Mouse (Mus musculus): Measurements from ENCODE around the gene Pnpla3. TPM values are rescaled to one million over a fixed set of nuclear protein-coding genes. Genes with fewer than 3 reads are reported as not detected.
"Not testable (repeated sequence)": the region's sequence is repeated elsewhere in the genome, so short reads cannot be mapped to it uniquely, and the experiment has no call there.

Pnpla3 gene
- polyA plus RNA-seq, 1 experiment from 2014 or later, result 2.6 TPM

DNA sequence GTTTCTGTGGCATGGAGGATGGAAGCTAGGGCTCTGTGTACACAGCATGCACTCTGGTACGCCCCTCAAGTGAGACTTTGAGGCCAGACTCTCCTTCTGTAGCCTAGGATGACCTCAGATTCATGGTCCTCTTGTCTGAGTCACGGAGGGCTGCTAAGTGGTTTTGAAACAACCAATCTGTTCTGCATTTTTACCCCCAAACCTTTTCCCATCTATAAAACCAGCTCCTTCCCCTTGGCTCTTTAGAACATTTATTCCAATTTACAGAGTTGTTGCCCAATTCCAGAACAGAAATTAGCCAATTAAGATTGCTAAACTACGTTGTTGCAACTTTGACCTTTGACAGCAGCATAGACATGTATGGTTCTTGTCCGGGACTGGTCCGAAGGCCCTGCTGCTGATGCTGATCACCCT, 28.0 kb upstream of the Pnpla3 start:
- ATAC-seq (ENCODE audit: low FRiP score, low read depth), result no peak
- no peak overlapping the region for H3K27ac ChIP-seq
- 87% methylated on average over 5 of the region's 5 CpGs for WGBS
- no peak overlapping the region for H3K9ac ChIP-seq
- H3K36me3 ChIP-seq, result no peaks in the 10 kb centered on the region
- H3K4me1 ChIP-seq, result peaks cover 7% of the 10 kb centered on the region; the same call in 1 of the 2 replicates
- H3K27me3 ChIP-seq (replicated peaks), result no peaks in the 10 kb centered on the region
- H3K4me3 ChIP-seq, result no peak overlapping the region
- no peaks in the 10 kb centered on the region for H3K9me3 ChIP-seq
- no peak overlapping the region for H3K4me2 ChIP-seq (replicated peaks)

DNA sequence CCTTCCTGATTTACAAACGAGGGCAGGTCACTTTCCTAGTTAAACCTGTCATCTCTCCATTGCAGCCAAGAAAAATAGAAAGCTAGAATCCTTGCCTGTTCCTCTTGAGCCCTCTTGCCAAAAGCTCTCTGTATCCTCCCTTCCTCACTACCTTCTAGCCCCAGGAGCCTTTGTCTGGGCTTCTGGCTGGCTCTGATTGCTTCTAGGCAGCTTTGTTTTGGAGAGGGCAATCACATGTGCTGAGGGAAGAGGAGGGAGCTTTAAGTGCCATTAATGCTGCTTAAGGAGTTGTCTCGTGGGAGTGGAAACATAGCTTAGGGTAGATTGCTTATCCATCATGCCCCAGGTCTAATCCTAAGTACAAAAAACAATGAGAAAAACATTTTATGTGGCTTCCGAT, 27.5 kb upstream of the Pnpla3 start:
- no peak overlapping the region for H3K4me2 ChIP-seq (replicated peaks)
- WGBS, result 53% methylated on average over 3 of the region's 3 CpGs
- H3K36me3 ChIP-seq, result no peaks in the 10 kb centered on the region
- H3K4me3 ChIP-seq, result no peak overlapping the region
- no peaks in the 10 kb centered on the region for H3K27me3 ChIP-seq (replicated peaks)
- H3K9me3 ChIP-seq, result no peaks in the 10 kb centered on the region
- peaks cover 7% of the 10 kb centered on the region; the same call in 1 of the 2 replicates for H3K4me1 ChIP-seq
- H3K9ac ChIP-seq, result no peak overlapping the region
- ATAC-seq (ENCODE audit: low FRiP score, low read depth), result no peak
- no peak overlapping the region for H3K27ac ChIP-seq

DNA sequence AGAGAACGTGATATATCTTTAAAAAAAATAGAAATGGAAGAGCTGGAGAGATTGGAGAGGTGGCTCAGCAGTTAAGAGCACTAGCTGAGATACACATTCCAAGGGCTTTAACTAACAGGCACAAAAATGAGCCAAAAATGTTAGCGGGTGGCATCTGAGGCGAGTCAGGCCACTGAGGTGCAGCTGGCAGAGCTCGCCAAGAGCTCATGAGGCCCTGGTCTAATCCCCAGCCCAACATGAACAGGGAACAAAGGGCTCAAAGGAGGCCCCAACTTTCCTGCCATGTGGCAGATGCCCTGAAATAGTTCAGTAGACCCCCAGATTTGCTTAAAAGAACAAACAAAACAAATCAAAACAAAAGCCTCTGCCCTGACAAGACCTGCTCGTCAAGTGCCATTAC, 26.7 kb upstream of the Pnpla3 start:
- no peak for ATAC-seq (ENCODE audit: low FRiP score, low read depth)
- no peaks in the 10 kb centered on the region for H3K27me3 ChIP-seq (replicated peaks)
- peaks cover 7% of the 10 kb centered on the region; the same call in 1 of the 2 replicates for H3K4me1 ChIP-seq
- no peak overlapping the region for H3K4me2 ChIP-seq (replicated peaks)
- H3K4me3 ChIP-seq, result no peak overlapping the region
- no peaks in the 10 kb centered on the region for H3K9me3 ChIP-seq
- H3K9ac ChIP-seq, result no peak overlapping the region
- no peaks in the 10 kb centered on the region for H3K36me3 ChIP-seq
- H3K27ac ChIP-seq, result no peak overlapping the region
- 86% methylated on average over 5 of the region's 5 CpGs for WGBS

DNA sequence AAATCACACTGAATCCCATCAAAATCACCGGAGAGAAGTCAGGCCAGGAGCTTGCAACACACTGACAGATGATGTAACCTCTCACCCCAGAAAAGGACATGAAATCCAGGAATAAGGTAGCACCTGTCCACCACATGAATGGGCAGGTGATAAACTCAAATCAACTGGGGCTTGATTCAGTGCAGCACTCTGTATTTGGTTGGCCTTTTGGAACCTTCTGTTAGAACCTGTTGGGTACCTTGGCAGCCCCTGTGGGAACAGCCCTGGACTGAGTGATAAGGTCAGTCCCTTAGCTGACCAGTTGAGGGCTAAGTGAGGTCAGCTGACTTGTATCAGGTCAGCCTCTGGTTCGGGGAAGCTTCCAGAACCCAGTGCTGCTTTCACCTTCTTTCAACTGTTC, 11.5 kb upstream of the Pnpla3 start:
- no peak for ATAC-seq (ENCODE audit: low FRiP score, low read depth)
- H3K27me3 ChIP-seq (replicated peaks), result no peaks in the 10 kb centered on the region

GRCm38 (mm10) chr15:84157530-84157929, 10.1 kb upstream of the Pnpla3 start:
- WGBS, result 84% methylated on average over 6 of the region's 6 CpGs
- not testable (repeated sequence) for ATAC-seq (ENCODE audit: low FRiP score, low read depth); H3K27ac ChIP-seq; H3K9ac ChIP-seq; H3K36me3 ChIP-seq; H3K4me1 ChIP-seq; H3K4me3 ChIP-seq; H3K27me3 ChIP-seq (replicated peaks); H3K9me3 ChIP-seq; H3K4me2 ChIP-seq (replicated peaks)

More for the DNA sequence above, 11.5 kb upstream of the Pnpla3 start:
- no peaks in the 10 kb centered on the region for H3K4me1 ChIP-seq
- no peak overlapping the region for H3K4me2 ChIP-seq (replicated peaks)
- H3K4me3 ChIP-seq, result no peak overlapping the region
- no peak overlapping the region for H3K27ac ChIP-seq
- H3K9ac ChIP-seq, result no peak overlapping the region
- H3K9me3 ChIP-seq, result no peaks in the 10 kb centered on the region
- WGBS, result 86% methylated on average over 2 of the region's 2 CpGs
- H3K36me3 ChIP-seq, result no peaks in the 10 kb centered on the region

DNA sequence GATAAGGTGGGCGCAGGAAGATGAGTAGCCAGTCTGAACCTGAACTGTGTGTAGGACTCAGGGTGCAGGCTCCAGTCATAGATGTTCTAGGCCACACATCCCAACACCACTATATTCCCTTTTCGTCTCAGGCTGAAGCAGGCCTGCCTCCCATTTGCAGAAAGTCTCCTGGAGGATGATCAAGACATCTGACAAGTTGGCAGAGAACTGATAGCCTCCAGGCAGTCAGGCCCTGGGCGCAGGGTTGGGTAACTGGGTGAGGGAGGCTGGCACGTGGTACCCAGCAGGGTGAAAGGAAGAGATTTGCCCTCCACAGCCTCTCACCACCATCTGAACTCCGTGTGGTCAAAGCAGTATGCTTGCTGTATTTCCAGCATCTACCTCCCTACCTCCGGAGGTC, 5.8 kb upstream of the Pnpla3 start:
- H3K4me1 ChIP-seq, result 0 out of 2 replicates have a peak, but pooled peaks cover 2% of the 10 kb centered on the region
- no peak overlapping the region for H3K27ac ChIP-seq
- no peaks in the 10 kb centered on the region for H3K9me3 ChIP-seq
- no peak overlapping the region for H3K9ac ChIP-seq
- H3K27me3 ChIP-seq (replicated peaks), result no peaks in the 10 kb centered on the region
- no peaks in the 10 kb centered on the region for H3K36me3 ChIP-seq
- ATAC-seq (ENCODE audit: low FRiP score, low read depth), result no peak
- no peak overlapping the region for H3K4me3 ChIP-seq
- no peak overlapping the region for H3K4me2 ChIP-seq (replicated peaks)
- 88% methylated on average over 6 of the region's 6 CpGs for WGBS

- Histone ChIP-seq H3K4me2 (replicated peaks) (peak overlapping the region; percentile 98), H3K27ac (no peak overlapping the region)
- 74% methylated on average over 6 of the region's 6 CpGs for WGBS
These were observed 819 bp upstream of the Pnpla3 start for GRCm38 (mm10) chr15:84166818-84167217.

DNA sequence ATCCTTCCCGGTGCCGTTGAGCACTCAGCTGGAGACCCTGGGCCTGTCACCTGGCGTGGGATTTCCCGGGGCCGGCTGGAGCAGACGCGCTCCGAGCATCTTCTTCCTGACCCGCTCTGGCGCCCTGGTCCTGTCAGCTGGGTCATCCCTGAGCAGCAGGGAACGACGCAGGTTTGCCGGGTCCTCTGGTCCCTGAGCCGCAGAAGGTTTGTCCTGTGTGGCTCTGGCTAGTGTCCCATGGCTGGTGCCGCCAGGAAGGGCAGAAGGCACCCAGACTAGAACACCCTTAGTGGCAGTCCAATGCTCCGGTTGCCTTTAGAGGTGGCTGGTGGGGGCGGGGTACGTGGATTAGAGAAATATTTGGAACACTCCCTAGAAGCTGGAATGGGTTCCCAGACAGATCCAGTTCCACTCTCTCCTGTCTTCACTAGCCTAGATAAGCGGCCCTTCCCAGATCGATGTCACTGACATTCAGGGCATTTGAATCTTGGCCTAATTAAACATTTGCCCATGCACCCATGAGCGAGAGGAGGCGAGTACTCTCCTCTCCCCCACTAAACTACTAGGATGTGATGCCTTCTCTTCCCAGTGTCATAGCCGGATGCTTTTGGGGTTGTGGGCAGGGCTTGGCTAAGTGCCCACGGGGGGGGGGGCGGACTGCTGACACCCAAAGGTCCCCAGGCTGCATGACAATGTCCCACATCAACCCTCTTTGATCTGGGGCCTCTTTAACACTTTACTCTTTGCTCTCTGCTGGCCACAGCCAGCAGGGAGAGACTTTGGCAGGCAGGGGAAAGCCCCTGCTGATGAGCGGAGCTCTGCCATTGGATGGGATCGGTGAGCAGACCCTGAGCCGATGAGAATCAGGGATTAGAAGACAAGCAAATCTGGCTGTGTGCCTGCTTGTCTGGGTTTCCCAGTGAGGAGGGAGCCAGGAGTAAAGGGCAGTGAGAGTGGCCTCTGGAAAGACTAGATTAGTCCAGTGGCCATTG, 829 bp downstream of the Pnpla3 start:
- ATAC-seq (ENCODE audit: low FRiP score, low read depth), result peak; percentile 62
- Histone ChIP-seq H3K4me2 (replicated peaks) (peak overlapping the region; percentile 98), H3K4me1 (peaks cover 18% of the 10 kb centered on the region), H3K9ac (peak overlapping the region; percentile 62), H3K4me3 (peak overlapping the region; percentile 58), H3K27ac (no peak overlapping the region), H3K27me3 (replicated peaks) (peaks cover 9% of the 10 kb centered on the region; the same call in 1 of the 2 replicates), H3K36me3 (no peaks in the 10 kb centered on the region), H3K9me3 (no peaks in the 10 kb centered on the region)
- WGBS, result 2% methylated on average over 28 of the region's 28 CpGs

More at GRCm38 (mm10) chr15:84166818-84167217, 819 bp upstream of the Pnpla3 start:
- Histone ChIP-seq H3K36me3 (no peaks in the 10 kb centered on the region), H3K9ac (no peak overlapping the region), H3K9me3 (no peaks in the 10 kb centered on the region), H3K4me3 (no peak overlapping the region), H3K27me3 (replicated peaks) (peaks cover 9% of the 10 kb centered on the region; the same call in 1 of the 2 replicates), H3K4me1 (peaks cover 18% of the 10 kb centered on the region)
- ATAC-seq (ENCODE audit: low FRiP score, low read depth), result no peak

- Histone ChIP-seq H3K4me1 (peaks cover 18% of the 10 kb centered on the region), H3K36me3 (no peaks in the 10 kb centered on the region), H3K27me3 (replicated peaks) (peaks cover 9% of the 10 kb centered on the region; the same call in 1 of the 2 replicates), H3K9ac (no peak overlapping the region), H3K27ac (no peak overlapping the region), H3K4me2 (replicated peaks) (no peak overlapping the region), H3K9me3 (no peaks in the 10 kb centered on the region), H3K4me3 (no peak overlapping the region)
- WGBS, result 59% methylated on average over 1 of the region's 1 CpGs
- no peak for ATAC-seq (ENCODE audit: low FRiP score, low read depth)
These were observed 1.9 kb downstream of the Pnpla3 start for GRCm38 (mm10) chr15:84169511-84169910.

- WGBS, result 85% methylated on average over 7 of the region's 7 CpGs
- ATAC-seq (ENCODE audit: low FRiP score, low read depth), result no peak
- Histone ChIP-seq H3K9me3 (no peaks in the 10 kb centered on the region), H3K4me2 (replicated peaks) (no peak overlapping the region), H3K27ac (no peak overlapping the region), H3K27me3 (replicated peaks) (peaks cover 9% of the 10 kb centered on the region; the same call in 1 of the 2 replicates), H3K9ac (no peak overlapping the region), H3K4me1 (peaks cover 18% of the 10 kb centered on the region), H3K4me3 (no peak overlapping the region), H3K36me3 (no peaks in the 10 kb centered on the region)
These were observed 3.5 kb downstream of the Pnpla3 start for GRCm38 (mm10) chr15:84171166-84171565.

- 96% methylated on average over 9 of the region's 9 CpGs for WGBS
- H3K4me2 ChIP-seq (replicated peaks), result no peak overlapping the region
- H3K4me3 ChIP-seq, result no peak overlapping the region
- H3K9ac ChIP-seq, result no peak overlapping the region
- no peak for ATAC-seq (ENCODE audit: low FRiP score, low read depth)
- H3K27ac ChIP-seq, result no peak overlapping the region
- H3K9me3 ChIP-seq, result no peaks in the 10 kb centered on the region
- H3K27me3 ChIP-seq (replicated peaks), result no peaks in the 10 kb centered on the region
- no peaks in the 10 kb centered on the region for H3K36me3 ChIP-seq
- H3K4me1 ChIP-seq, result no peaks in the 10 kb centered on the region
These were observed 11.1 kb downstream of the Pnpla3 start for GRCm38 (mm10) chr15:84178733-84179132.

- Histone ChIP-seq H3K27me3 (replicated peaks) (no peaks in the 10 kb centered on the region), H3K4me1 (peaks cover 3% of the 10 kb centered on the region; the same call in 1 of the 2 replicates), H3K36me3 (no peaks in the 10 kb centered on the region), H3K4me2 (replicated peaks) (no peak overlapping the region), H3K9ac (no peak overlapping the region), H3K9me3 (no peaks in the 10 kb centered on the region), H3K4me3 (no peak overlapping the region), H3K27ac (no peak overlapping the region)
- WGBS, result 64% methylated on average over 6 of the region's 6 CpGs
- no peak for ATAC-seq (ENCODE audit: low FRiP score, low read depth)
These were observed 14.4 kb downstream of the Pnpla3 start for GRCm38 (mm10) chr15:84182000-84182399.

Measured in neural tube, embryonic 12.5 days (tissue).